Mouse (Mus musculus): Measurements from ENCODE around the gene Ticam1.
"Not testable (repeated sequence)": the region's sequence is repeated elsewhere in the genome, so short reads cannot be mapped to it uniquely, and the experiment has no call there.

Ticam1 gene

GRCm38 (mm10) chr17:56264020-56264419, 12.6 kb downstream of the Ticam1 start:
- peak; percentile 70 for DNase-seq (ENCODE audit: low spot score)

- DNase-seq (ENCODE audit: low spot score): no peak
Observed at GRCm38 (mm10) chr17:56262645-56263094, 13.9 kb downstream of the Ticam1 start.

- DNase-seq (ENCODE audit: low spot score): no peak
Observed at GRCm38 (mm10) chr17:56261166-56261565, 15.4 kb downstream of the Ticam1 start.

GRCm38 (mm10) chr17:56259301-56260037, 17.1 kb downstream of the Ticam1 start:
- DNase-seq (ENCODE audit: low spot score): no peak

- not testable (repeated sequence) for DNase-seq (ENCODE audit: low spot score)
Observed at GRCm38 (mm10) chr17:56258812-56259211, 17.8 kb downstream of the Ticam1 start.

- not testable (repeated sequence) for DNase-seq (ENCODE audit: low spot score)
Observed at GRCm38 (mm10) chr17:56258269-56258668, 18.3 kb downstream of the Ticam1 start.

- DNase-seq (ENCODE audit: low spot score): no peak
Observed at GRCm38 (mm10) chr17:56257181-56257894, 19.2 kb downstream of the Ticam1 start.

- DNase-seq (ENCODE audit: low spot score): peak; percentile 98
Observed at GRCm38 (mm10) chr17:56256239-56256881, 20.2 kb downstream of the Ticam1 start, which contains the start of gene Fem1a. TSS of gene Fem1a (plus strand) at chr17:56256810.

GRCm38 (mm10) chr17:56255863-56256238, 20.7 kb downstream of the Ticam1 start:
- peak; percentile 98 for DNase-seq (ENCODE audit: low spot score)

- DNase-seq (ENCODE audit: low spot score): peak; percentile 73
Observed at GRCm38 (mm10) chr17:56255429-56255828, 21.2 kb downstream of the Ticam1 start.

GRCm38 (mm10) chr17:56254695-56255094, 21.9 kb downstream of the Ticam1 start:
- no peak for DNase-seq (ENCODE audit: low spot score)

GRCm38 (mm10) chr17:56251136-56251829, 25.3 kb downstream of the Ticam1 start:
- no peak for DNase-seq (ENCODE audit: low spot score)

GRCm38 (mm10) chr17:56245608-56246007, 31.0 kb downstream of the Ticam1 start:
- DNase-seq (ENCODE audit: low spot score): no peak

- no peak for DNase-seq (ENCODE audit: low spot score)
Observed at GRCm38 (mm10) chr17:56241541-56242401, 34.8 kb downstream of the Ticam1 start.

- peak; percentile 74 for DNase-seq (ENCODE audit: low spot score)
Observed at GRCm38 (mm10) chr17:56233818-56234469, 42.6 kb downstream of the Ticam1 start.

- no peak for DNase-seq (ENCODE audit: low spot score)
Observed at GRCm38 (mm10) chr17:56233389-56233788, 43.2 kb downstream of the Ticam1 start.

- peak; percentile 84 for DNase-seq (ENCODE audit: low spot score)
Observed at GRCm38 (mm10) chr17:56229943-56230342, 46.6 kb downstream of the Ticam1 start.

- no peak for DNase-seq (ENCODE audit: low spot score)
Observed at GRCm38 (mm10) chr17:56226566-56226965, 50.0 kb downstream of the Ticam1 start.

- DNase-seq (ENCODE audit: low spot score): no peak
Observed at GRCm38 (mm10) chr17:56224916-56225315, 51.7 kb downstream of the Ticam1 start.

- no peak for DNase-seq (ENCODE audit: low spot score)
Observed at GRCm38 (mm10) chr17:56219805-56220204, 56.8 kb downstream of the Ticam1 start.
